Comparison of ENCODE assay signal across 8 mouse cellular contexts in genomic region chr3:100489133-100490009, GRCm38 (mm10). TPM values are rescaled to one million over a fixed set of nuclear protein-coding genes. Genes with fewer than 3 reads are reported as not detected.
A peak's percentile ranks its signal among the peaks of the same experiment; 100 is the strongest.
DNase-seq lines count a peak whose midpoint lies in the region; ATAC-seq lines count a peak whose summit lies in the region.

Tent5c (minus strand) TSS chr3:100489324.

- peak; percentile 95 for DNase-seq in R1 (ENCODE audit: low read depth, low spot score)
- peak; percentile 71 to 86 for DNase-seq in cerebellum, postnatal 25 days
- DNase-seq in frontal cortex, postnatal 25 days (ENCODE audit: low spot score in 2 of 2), result peak; percentile 70 to 81
- DNase-seq in left cerebral cortex, adult 11 months (ENCODE audit: low spot score), result peak; percentile 72
- DNase-seq in lung, postnatal 4 days, result peak; percentile 96 to 98
- peak; percentile 84 for DNase-seq in retina, postnatal 7 days (ENCODE audit: low read depth, low spot score)
- peak; percentile 91 for DNase-seq in urinary bladder, adult 2 months (ENCODE audit: low spot score)

- H3K4me3 ChIP-seq in hindbrain, embryonic 15.5 days, result peak within 1 kb of the TSS; percentile 69

- no peaks in the 10 kb centered on the region for H3K36me3 ChIP-seq in hindbrain, embryonic 15.5 days

- no peaks in the 10 kb centered on the region for H3K9me3 ChIP-seq in hindbrain, embryonic 15.5 days

- under 1% methylated on average over 54 of the region's 73 CpGs for WGBS in hindbrain, embryonic 15.5 days

- peaks cover 47% of the 10 kb centered on the region for H3K27me3 ChIP-seq in hindbrain, embryonic 15.5 days

- H3K4me2 ChIP-seq in hindbrain, embryonic 15.5 days, result peak within 1 kb of the TSS; percentile 96

- H3K9ac ChIP-seq in hindbrain, embryonic 15.5 days, result peak within 1 kb of the TSS; percentile 25

- peak; percentile 92 for ATAC-seq in hindbrain, embryonic 15.5 days (ENCODE audit: low FRiP score, low read depth)

- no peak within 1 kb of the TSS for H3K27ac ChIP-seq in hindbrain, embryonic 15.5 days (replicated peaks)

- peaks cover 19% of the 10 kb centered on the region for H3K4me1 ChIP-seq in hindbrain, embryonic 15.5 days (replicated peaks)

RNA-seq across cellular contexts. Expression of gene Tent5c, which starts in this region (rescaled TPM):
- polyA plus RNA-seq in hindbrain, embryonic 15.5 days (2015; fragmentation: Nextera tagmentation; extraction: Ambion mirVana), result 3.8 and 4.9 TPM in 2 replicates
- 1.7 and 1.9 TPM in 2 replicates for polyA plus RNA-seq in urinary bladder, adult 2 months (2012; rRNA removed)
